Mouse (Mus musculus) intestine, embryonic 15.5 days (tissue): ENCODE results near the gene Tcta. TPM values are rescaled to one million over a fixed set of nuclear protein-coding genes. Genes with fewer than 3 reads are reported as not detected.
"Not testable (repeated sequence)": the region's sequence is repeated elsewhere in the genome, so short reads cannot be mapped to it uniquely, and the experiment has no call there.

Source experiments
- ATAC-seq: fragments of 200-750 bp; cut with Nextera tagmentation; 2 replicates; pipeline ENCODE4 v1.8.0; 2017; ENCODE audit warnings: moderate TSS enrichment, moderate library complexity
- H3K27ac ChIP-seq: fragments of 300-500 bp; sonication (generic); 2 replicates; pipeline ENCODE4 v1.5.1; 2015; ENCODE audit warnings: mild to moderate bottlenecking, inconsistent platforms
- H3K27me3 ChIP-seq: fragments of 300-500 bp; sonication (generic); replicated peaks from 2 replicates; pipeline ENCODE4 v1.6.1; 2015; ENCODE audit warnings: inconsistent platforms
- H3K36me3 ChIP-seq: fragments of 300-500 bp; sonication (generic); 2 replicates; pipeline ENCODE4 v1.6.1; 2015; ENCODE audit warnings: inconsistent platforms
- H3K4me1 ChIP-seq: fragments of 300-500 bp; sonication (generic); replicated peaks from 2 replicates; pipeline ENCODE4 v1.6.1; 2015; ENCODE audit warnings: inconsistent platforms
- H3K4me2 ChIP-seq: fragments of 300-500 bp; sonication (generic); replicated peaks from 2 replicates; pipeline ENCODE4 v1.6.1; 2015; ENCODE audit warnings: mild to moderate bottlenecking, inconsistent platforms
- H3K4me3 ChIP-seq: fragments of 300-500 bp; sonication (generic); replicated peaks from 2 replicates; pipeline ENCODE4 v1.5.1; 2015; ENCODE audit warnings: inconsistent platforms
- H3K9ac ChIP-seq: fragments of 300-500 bp; sonication (generic); 2 replicates; pipeline ENCODE4 v1.6.1; 2015; ENCODE audit warnings: inconsistent platforms
- H3K9me3 ChIP-seq: fragments of 300-500 bp; sonication (generic); 2 replicates; pipeline ENCODE4 v1.6.1; 2016; ENCODE audit warnings: inconsistent platforms
- WGBS: fragments of 180-500 bp; shearing (Covaris S2); methylation state at CpG from one replicate; pipeline ENCODE4 v1.1.7; 2015; 5-methylcytosine and 5-hydroxymethylcytosine counted together
- polyA plus RNA-seq: library from polyadenylated mRNA; unstranded; fragments of >200 nt; fragmentation: Nextera tagmentation; extraction: Ambion mirVana; gene quantifications from 2 replicates; pipeline ENCODE4 v1.2.1, GENCODE M21; 2015

The Tcta gene
- polyA plus RNA-seq, 1 experiment from 2014 or later: 34.1 TPM

- WGBS: 10% methylated on average over 12 of the region's 12 CpGs
- peak overlapping the region; percentile 63 for H3K4me2 ChIP-seq
- peak overlapping the region; percentile 87 for H3K4me3 ChIP-seq
- H3K27me3 ChIP-seq: no peaks in the 10 kb centered on the region
- ATAC-seq: no peak
- H3K9ac ChIP-seq: peak overlapping the region; percentile 98
- no peaks in the 10 kb centered on the region for H3K9me3 ChIP-seq
- peaks cover 20% of the 10 kb centered on the region for H3K4me1 ChIP-seq
- peaks cover 8% of the 10 kb centered on the region; the same call in 1 of the 2 replicates for H3K36me3 ChIP-seq
- H3K27ac ChIP-seq: peak overlapping the region; percentile 100
These were observed 1.3 kb upstream of the Tcta start for GRCm38 (mm10) chr9:108307021-108307807.

GRCm38 (mm10) chr9:108306571-108306980 is 616 bp upstream of the Tcta start:
- Histone ChIP-seq H3K4me2 (peak overlapping the region; percentile 63), H3K36me3 (peaks cover 8% of the 10 kb centered on the region; the same call in 1 of the 2 replicates), H3K27me3 (no peaks in the 10 kb centered on the region), H3K4me1 (peaks cover 20% of the 10 kb centered on the region), H3K9ac (peak overlapping the region; percentile 98), H3K4me3 (peak overlapping the region; percentile 87), H3K27ac (peak overlapping the region; percentile 100), H3K9me3 (no peaks in the 10 kb centered on the region)
- ATAC-seq: peak; percentile 81
- under 1% methylated on average over 48 of the region's 51 CpGs for WGBS

- WGBS: 3% methylated on average over 1 of the region's 1 CpGs
- Histone ChIP-seq H3K9me3 (no peaks in the 10 kb centered on the region), H3K36me3 (peaks cover 8% of the 10 kb centered on the region; the same call in 1 of the 2 replicates), H3K27me3 (no peaks in the 10 kb centered on the region), H3K4me2 (peak overlapping the region; percentile 60), H3K9ac (peak overlapping the region; percentile 84), H3K4me3 (peak overlapping the region; percentile 87), H3K27ac (peak overlapping the region; percentile 82), H3K4me1 (peaks cover 20% of the 10 kb centered on the region)
- no peak for ATAC-seq
These were observed 790 bp downstream of the Tcta start for GRCm38 (mm10) chr9:108305170-108305569.

- H3K4me3 ChIP-seq: peak overlapping the region; percentile 87
- ATAC-seq: no peak
- peaks cover 8% of the 10 kb centered on the region; the same call in 1 of the 2 replicates for H3K36me3 ChIP-seq
- no peak overlapping the region for H3K9ac ChIP-seq
- peak overlapping the region; percentile 60 for H3K4me2 ChIP-seq
- 0 out of 2 replicates have a peak overlapping the region, but pooled peaks have one; percentile 82 for H3K27ac ChIP-seq
- no peaks in the 10 kb centered on the region for H3K27me3 ChIP-seq
- H3K9me3 ChIP-seq: no peaks in the 10 kb centered on the region
- H3K4me1 ChIP-seq: peaks cover 17% of the 10 kb centered on the region
- WGBS: 74% methylated on average over 4 of the region's 4 CpGs
These were observed 1.2 kb downstream of the Tcta start for GRCm38 (mm10) chr9:108304716-108305115.

GRCm38 (mm10) chr9:108301853-108302252 is 4.1 kb downstream of the Tcta start:
- H3K27ac ChIP-seq: peak overlapping the region; percentile 67

GRCm38 (mm10) chr9:108296453-108297355 is 9.3 kb downstream of the Tcta start, which contains the start of gene Amt:
Gene Amt (plus strand): TSS chr9:108296853.
- peak within 1 kb of the TSS; percentile 18 for H3K4me3 ChIP-seq
- peak within 1 kb of the TSS; percentile 43 for H3K4me2 ChIP-seq
- peak; percentile 89 for ATAC-seq
- H3K9me3 ChIP-seq: no peaks in the 10 kb centered on the region
- peak within 1 kb of the TSS; percentile 82 for H3K27ac ChIP-seq
- no peaks in the 10 kb centered on the region for H3K27me3 ChIP-seq
- 25% methylated on average over 18 of the region's 18 CpGs for WGBS
- H3K36me3 ChIP-seq: no peaks in the 10 kb centered on the region
- H3K9ac ChIP-seq: peak within 1 kb of the TSS; percentile 42; the same call in 1 of the 2 replicates
- peaks cover 3% of the 10 kb centered on the region; the same call in 1 of the 2 replicates for H3K4me1 ChIP-seq

More at GRCm38 (mm10) chr9:108301853-108302252, 4.1 kb downstream of the Tcta start:
- H3K27me3 ChIP-seq: no peaks in the 10 kb centered on the region
- H3K4me1 ChIP-seq: peaks cover 4% of the 10 kb centered on the region
- peak; percentile 7; the same call in 1 of the 2 replicates for ATAC-seq
- peaks cover 8% of the 10 kb centered on the region; the same call in 1 of the 2 replicates for H3K36me3 ChIP-seq
- H3K4me3 ChIP-seq: no peak overlapping the region
- H3K4me2 ChIP-seq: no peak overlapping the region
- H3K9ac ChIP-seq: no peak overlapping the region
- 58% methylated on average over 3 of the region's 3 CpGs for WGBS
- H3K9me3 ChIP-seq: no peaks in the 10 kb centered on the region

- Histone ChIP-seq H3K36me3 (no peaks in the 10 kb centered on the region), H3K4me2 (peak overlapping the region; percentile 76), H3K4me3 (peak overlapping the region; percentile 60), H3K9me3 (no peaks in the 10 kb centered on the region), H3K4me1 (no peaks in the 10 kb centered on the region), H3K9ac (peak overlapping the region; percentile 46), H3K27ac (0 out of 2 replicates have a peak overlapping the region, but pooled peaks have one; percentile 51), H3K27me3 (no peaks in the 10 kb centered on the region)
- 33% methylated on average over 6 of the region's 6 CpGs for WGBS
- no peak for ATAC-seq
These were observed 15.2 kb downstream of the Tcta start for GRCm38 (mm10) chr9:108290773-108291172.

- H3K9ac ChIP-seq: peak within 1 kb of the TSS; percentile 54
- H3K27me3 ChIP-seq: no peaks in the 10 kb centered on the region
- no peaks in the 10 kb centered on the region for H3K36me3 ChIP-seq
- H3K4me3 ChIP-seq: peak within 1 kb of the TSS; percentile 60
- under 1% methylated on average over 32 of the region's 32 CpGs for WGBS
- peak; percentile 99 for ATAC-seq
- H3K9me3 ChIP-seq: no peaks in the 10 kb centered on the region
- peak within 1 kb of the TSS; percentile 51 for H3K27ac ChIP-seq
- H3K4me2 ChIP-seq: peak within 1 kb of the TSS; percentile 76
- H3K4me1 ChIP-seq: no peaks in the 10 kb centered on the region
These were observed 15.8 kb downstream of the Tcta start, which contains the start of gene Nicn1 for GRCm38 (mm10) chr9:108290016-108290750. Gene Nicn1 (plus strand): TSS chr9:108290429.

- no peak for ATAC-seq
- Histone ChIP-seq H3K4me2 (0 out of 2 replicates have a peak overlapping the region, but pooled peaks have one; percentile 76), H3K36me3 (no peaks in the 10 kb centered on the region), H3K27ac (no peak overlapping the region), H3K9me3 (no peaks in the 10 kb centered on the region), H3K9ac (no peak overlapping the region), H3K4me1 (no peaks in the 10 kb centered on the region), H3K4me3 (no peak overlapping the region; the same call in 1 of the 2 replicates), H3K27me3 (no peaks in the 10 kb centered on the region)
- WGBS: 56% methylated on average over 2 of the region's 2 CpGs
These were observed 16.6 kb downstream of the Tcta start for GRCm38 (mm10) chr9:108289347-108289746.

GRCm38 (mm10) chr9:108287526-108288238 is 18.3 kb downstream of the Tcta start:
- not testable (repeated sequence) for H3K36me3 ChIP-seq, H3K4me2 ChIP-seq, H3K27me3 ChIP-seq, ATAC-seq, H3K9ac ChIP-seq, H3K9me3 ChIP-seq, H3K27ac ChIP-seq, H3K4me3 ChIP-seq, H3K4me1 ChIP-seq
- WGBS: 76% methylated on average over 6 of the region's 6 CpGs

- no peak overlapping the region for H3K9ac ChIP-seq
- H3K4me2 ChIP-seq: no peak overlapping the region
- H3K4me3 ChIP-seq: no peak overlapping the region
- ATAC-seq: peak; percentile 62
- H3K27me3 ChIP-seq: no peaks in the 10 kb centered on the region
- no peaks in the 10 kb centered on the region for H3K9me3 ChIP-seq
- H3K4me1 ChIP-seq: no peaks in the 10 kb centered on the region
- 10% methylated on average over 6 of the region's 6 CpGs for WGBS
- no peak overlapping the region for H3K27ac ChIP-seq
- H3K36me3 ChIP-seq: no peaks in the 10 kb centered on the region
These were observed 21.6 kb downstream of the Tcta start for GRCm38 (mm10) chr9:108284410-108284809.
